Mouse (Mus musculus): Measurements from ENCODE around the gene Hadh. TPM values are rescaled to one million over a fixed set of nuclear protein-coding genes. Genes with fewer than 3 reads are reported as not detected.
A peak's percentile ranks its signal among the peaks of the same experiment; 100 is the strongest.

Gene Hadh
- polyA plus RNA-seq, 1 experiment: 70.7 TPM

DNA sequence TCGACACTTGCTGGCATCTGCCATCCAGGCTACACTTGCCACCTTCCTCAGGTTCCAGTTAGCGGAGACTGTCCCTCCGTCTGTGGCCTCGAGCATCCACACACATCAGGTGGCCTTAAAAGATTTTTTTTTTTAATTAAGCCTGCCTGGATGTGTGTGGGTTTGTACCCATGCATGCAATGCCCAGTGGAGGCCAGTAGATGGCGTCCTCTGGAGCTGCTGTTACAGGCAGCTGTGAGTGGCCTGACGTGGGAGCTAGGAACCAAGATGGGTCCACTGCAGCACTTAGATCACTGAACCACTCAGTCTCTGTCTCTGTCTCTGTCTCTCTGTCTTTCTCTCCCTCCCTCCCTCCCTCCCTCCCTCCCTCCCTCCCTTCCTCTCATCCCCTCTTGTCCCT, 43.8 kb downstream of the Hadh start:
- H3K27ac ChIP-seq (ENCODE audit: insufficient read depth, low read length): no peak overlapping the region
- H3K27me3 ChIP-seq (ENCODE audit: control insufficient read depth, insufficient read depth, low read length, poor library complexity, severe bottlenecking): no peaks in the 10 kb centered on the region
- no peaks in the 10 kb centered on the region for H3K4me1 ChIP-seq (ENCODE audit: control insufficient read depth, insufficient read depth, low read length)
- H3K36me3 ChIP-seq (ENCODE audit: control insufficient read depth, insufficient read depth, low read length, poor library complexity, severe bottlenecking): no peaks in the 10 kb centered on the region
- no peaks in the 10 kb centered on the region for H3K9me3 ChIP-seq (replicated peaks; ENCODE audit: control insufficient read depth, insufficient read depth, low read length, poor library complexity, severe bottlenecking)
- H3K4me3 ChIP-seq (ENCODE audit: low read depth, low read length): no peak overlapping the region
- no peak overlapping the region for H3K9ac ChIP-seq (ENCODE audit: low read depth, poor library complexity, severe bottlenecking)
- no peak for TF ChIP-seq EP300 (IDR thresholded peaks at IDR 0.05; ENCODE audit: insufficient read depth, low read depth, low read length)
- TF ChIP-seq CTCF (IDR thresholded peaks at IDR 0.05; ENCODE audit: low read depth, low read length): peak; percentile 81

DNA sequence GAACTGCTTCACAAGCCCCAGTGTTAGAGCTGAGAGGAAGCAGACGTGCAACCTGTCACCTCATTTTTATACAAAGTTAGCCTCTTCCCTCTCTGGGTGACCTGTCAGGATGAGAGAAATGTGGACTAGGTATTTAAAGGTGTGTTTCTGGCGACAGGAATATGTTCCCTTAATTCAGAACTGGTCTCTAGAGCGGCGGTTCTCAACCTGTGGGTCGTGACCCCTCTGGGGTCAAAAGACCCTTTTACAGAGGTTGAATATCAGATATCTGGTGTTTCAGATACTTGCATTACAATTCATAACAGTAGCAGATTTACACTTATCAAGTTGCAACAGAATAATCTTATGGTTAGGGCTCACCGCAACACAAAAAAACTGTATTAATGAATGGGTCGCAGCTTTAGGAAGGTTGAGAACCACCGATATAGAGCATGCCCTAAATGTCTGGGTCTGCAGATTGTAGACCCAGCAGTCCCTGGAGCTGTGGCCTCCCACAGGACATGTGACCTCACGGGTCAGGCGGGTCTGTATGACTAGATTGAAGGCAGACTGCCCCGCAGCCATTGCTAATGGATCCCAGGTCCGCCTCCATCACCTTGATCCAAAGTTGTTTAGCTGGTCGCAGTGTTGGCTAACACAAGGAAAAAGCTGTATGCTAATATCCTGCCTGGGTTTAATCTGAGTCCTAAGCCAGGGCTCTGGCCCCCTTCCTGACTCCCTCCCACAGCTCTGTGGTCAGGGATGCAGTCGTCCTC, 53.1 kb downstream of the Hadh start:
- no peak overlapping the region for H3K4me3 ChIP-seq (ENCODE audit: low read depth, low read length)
- no peaks in the 10 kb centered on the region for H3K36me3 ChIP-seq (ENCODE audit: control insufficient read depth, insufficient read depth, low read length, poor library complexity, severe bottlenecking)
- no peaks in the 10 kb centered on the region for H3K27me3 ChIP-seq (ENCODE audit: control insufficient read depth, insufficient read depth, low read length, poor library complexity, severe bottlenecking)
- no peak for TF ChIP-seq CTCF (IDR thresholded peaks at IDR 0.05; ENCODE audit: low read depth, low read length)
- no peak for TF ChIP-seq EP300 (IDR thresholded peaks at IDR 0.05; ENCODE audit: insufficient read depth, low read depth, low read length)
- TF ChIP-seq POLR2A (IDR thresholded peaks at IDR 0.05; ENCODE audit: insufficient read depth, low read length): no peak
- no peak overlapping the region for H3K9ac ChIP-seq (ENCODE audit: low read depth, poor library complexity, severe bottlenecking)
- H3K27ac ChIP-seq (ENCODE audit: insufficient read depth, low read length): no peak overlapping the region
- H3K4me1 ChIP-seq (ENCODE audit: control insufficient read depth, insufficient read depth, low read length): no peaks in the 10 kb centered on the region
- H3K9me3 ChIP-seq (replicated peaks; ENCODE audit: control insufficient read depth, insufficient read depth, low read length, poor library complexity, severe bottlenecking): no peaks in the 10 kb centered on the region

DNA sequence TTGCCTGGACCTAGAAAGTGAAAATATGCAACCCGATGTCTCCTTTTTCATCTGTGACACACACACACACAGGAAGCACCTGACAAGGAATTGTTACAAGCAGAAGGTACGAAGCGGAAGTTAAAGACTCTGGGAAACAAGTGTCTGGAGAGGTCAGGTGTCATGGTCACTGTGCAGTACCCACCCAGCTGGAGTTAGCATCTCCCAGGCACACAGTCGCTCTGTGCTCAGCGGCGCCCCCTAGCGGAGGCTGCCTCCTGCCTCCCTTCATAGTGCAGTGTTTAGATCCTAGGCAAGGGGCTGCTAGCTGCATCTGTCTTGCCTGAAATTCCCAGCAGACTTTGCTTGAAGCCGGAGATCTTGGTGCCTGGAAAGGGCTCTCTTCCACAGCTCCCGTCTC, 57.1 kb downstream of the Hadh start:
- no peak overlapping the region for H3K27ac ChIP-seq (ENCODE audit: insufficient read depth, low read length)
- no peak overlapping the region for H3K9ac ChIP-seq (ENCODE audit: low read depth, poor library complexity, severe bottlenecking)
- no peaks in the 10 kb centered on the region for H3K9me3 ChIP-seq (replicated peaks; ENCODE audit: control insufficient read depth, insufficient read depth, low read length, poor library complexity, severe bottlenecking)
- H3K36me3 ChIP-seq (ENCODE audit: control insufficient read depth, insufficient read depth, low read length, poor library complexity, severe bottlenecking): no peaks in the 10 kb centered on the region
- H3K27me3 ChIP-seq (ENCODE audit: control insufficient read depth, insufficient read depth, low read length, poor library complexity, severe bottlenecking): no peaks in the 10 kb centered on the region
- no peak overlapping the region for H3K4me3 ChIP-seq (ENCODE audit: low read depth, low read length)
- no peaks in the 10 kb centered on the region for H3K4me1 ChIP-seq (ENCODE audit: control insufficient read depth, insufficient read depth, low read length)
- no peak for TF ChIP-seq EP300 (IDR thresholded peaks at IDR 0.05; ENCODE audit: insufficient read depth, low read depth, low read length)
- TF ChIP-seq CTCF (IDR thresholded peaks at IDR 0.05; ENCODE audit: low read depth, low read length): peak; percentile 95
- TF ChIP-seq POLR2A (IDR thresholded peaks at IDR 0.05; ENCODE audit: insufficient read depth, low read length): no peak

- TF ChIP-seq CTCF (IDR thresholded peaks at IDR 0.05; ENCODE audit: low read depth, low read length) (no peak), POLR2A (IDR thresholded peaks at IDR 0.05; ENCODE audit: insufficient read depth, low read length) (no peak), EP300 (IDR thresholded peaks at IDR 0.05; ENCODE audit: insufficient read depth, low read depth, low read length) (no peak)
- H3K36me3 ChIP-seq (ENCODE audit: control insufficient read depth, insufficient read depth, low read length, poor library complexity, severe bottlenecking): no peaks in the 10 kb centered on the region
- H3K27ac ChIP-seq (ENCODE audit: insufficient read depth, low read length): no peak overlapping the region
- no peaks in the 10 kb centered on the region for H3K9me3 ChIP-seq (replicated peaks; ENCODE audit: control insufficient read depth, insufficient read depth, low read length, poor library complexity, severe bottlenecking)
- H3K4me1 ChIP-seq (ENCODE audit: control insufficient read depth, insufficient read depth, low read length): no peaks in the 10 kb centered on the region
- H3K27me3 ChIP-seq (ENCODE audit: control insufficient read depth, insufficient read depth, low read length, poor library complexity, severe bottlenecking): no peaks in the 10 kb centered on the region
- no peak overlapping the region for H3K4me3 ChIP-seq (ENCODE audit: low read depth, low read length)
- no peak overlapping the region for H3K9ac ChIP-seq (ENCODE audit: low read depth, poor library complexity, severe bottlenecking)
Measured at GRCm38 (mm10) chr3:131214060-131214658, 57.7 kb downstream of the Hadh start.

DNA sequence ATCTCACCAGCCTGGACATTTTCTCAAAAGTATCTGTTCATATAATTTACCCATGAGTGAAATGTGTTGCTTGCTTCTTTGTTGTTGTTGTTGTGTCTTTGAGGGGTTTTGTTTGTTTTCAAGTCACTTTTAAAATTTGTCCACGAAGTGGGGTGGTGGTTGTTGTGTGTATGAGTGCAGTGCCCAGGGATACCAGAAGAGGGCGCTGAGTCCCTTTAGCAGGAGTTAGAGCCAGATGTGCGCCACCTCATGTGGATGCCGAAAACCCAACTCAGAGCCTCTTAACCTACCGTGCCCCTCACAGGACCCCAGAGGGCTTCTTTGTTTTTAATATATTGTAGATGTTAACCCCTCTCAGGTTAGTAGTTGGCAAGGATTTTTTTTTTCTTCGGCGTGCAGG, 59.7 kb downstream of the Hadh start:
- Histone ChIP-seq H3K36me3 (ENCODE audit: control insufficient read depth, insufficient read depth, low read length, poor library complexity, severe bottlenecking) (no peaks in the 10 kb centered on the region), H3K9me3 (replicated peaks; ENCODE audit: control insufficient read depth, insufficient read depth, low read length, poor library complexity, severe bottlenecking) (no peaks in the 10 kb centered on the region), H3K4me1 (ENCODE audit: control insufficient read depth, insufficient read depth, low read length) (no peaks in the 10 kb centered on the region), H3K27ac (ENCODE audit: insufficient read depth, low read length) (no peak overlapping the region), H3K27me3 (ENCODE audit: control insufficient read depth, insufficient read depth, low read length, poor library complexity, severe bottlenecking) (no peaks in the 10 kb centered on the region), H3K9ac (ENCODE audit: low read depth, poor library complexity, severe bottlenecking) (no peak overlapping the region), H3K4me3 (ENCODE audit: low read depth, low read length) (no peak overlapping the region)
- TF ChIP-seq POLR2A (IDR thresholded peaks at IDR 0.05; ENCODE audit: insufficient read depth, low read length) (no peak), CTCF (IDR thresholded peaks at IDR 0.05; ENCODE audit: low read depth, low read length) (peak; percentile 82), EP300 (IDR thresholded peaks at IDR 0.05; ENCODE audit: insufficient read depth, low read depth, low read length) (no peak)

DNA sequence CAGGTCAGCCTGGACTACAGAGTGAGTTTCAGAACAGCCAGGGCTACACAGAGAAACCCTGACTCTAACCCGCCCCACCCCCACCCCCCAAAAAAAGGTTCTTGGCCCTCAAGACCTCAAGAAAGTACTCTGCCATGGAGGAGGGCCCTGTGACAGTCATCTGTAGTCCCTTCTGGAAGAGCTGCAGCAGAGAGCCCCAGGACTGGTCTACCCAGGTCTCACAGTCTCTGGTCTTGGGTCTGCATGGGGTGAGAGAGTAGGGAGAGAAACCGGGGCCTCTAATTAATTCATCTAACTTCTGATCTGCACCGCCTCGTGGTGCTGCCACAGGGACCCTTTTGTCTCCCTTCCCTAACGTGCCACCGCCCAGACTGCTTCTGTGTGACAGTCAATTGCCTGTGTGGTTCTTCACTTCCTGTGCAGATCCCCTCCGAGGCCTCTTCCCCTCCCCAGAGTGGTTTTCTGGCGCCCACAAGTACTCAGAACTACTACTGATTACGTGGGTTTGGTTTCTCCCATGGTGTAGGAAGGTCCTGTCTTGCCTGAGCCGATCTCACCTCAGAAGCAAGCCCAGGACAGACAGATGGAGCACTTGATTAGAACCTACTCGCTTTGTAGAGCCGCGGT, 63.5 kb downstream of the Hadh start:
- TF ChIP-seq EP300 (IDR thresholded peaks at IDR 0.05; ENCODE audit: insufficient read depth, low read depth, low read length) (no peak), POLR2A (IDR thresholded peaks at IDR 0.05; ENCODE audit: insufficient read depth, low read length) (no peak), CTCF (IDR thresholded peaks at IDR 0.05; ENCODE audit: low read depth, low read length) (no peak)
- Histone ChIP-seq H3K4me1 (ENCODE audit: control insufficient read depth, insufficient read depth, low read length) (no peaks in the 10 kb centered on the region), H3K4me3 (ENCODE audit: low read depth, low read length) (no peak overlapping the region), H3K27me3 (ENCODE audit: control insufficient read depth, insufficient read depth, low read length, poor library complexity, severe bottlenecking) (no peaks in the 10 kb centered on the region), H3K9ac (ENCODE audit: low read depth, poor library complexity, severe bottlenecking) (no peak overlapping the region), H3K27ac (ENCODE audit: insufficient read depth, low read length) (no peak overlapping the region), H3K36me3 (ENCODE audit: control insufficient read depth, insufficient read depth, low read length, poor library complexity, severe bottlenecking) (no peaks in the 10 kb centered on the region), H3K9me3 (replicated peaks; ENCODE audit: control insufficient read depth, insufficient read depth, low read length, poor library complexity, severe bottlenecking) (no peaks in the 10 kb centered on the region)
